Mouse (Mus musculus) neutrophil, adult 5-6 weeks (primary cell): Measurements from ENCODE around the gene Evi2b. TPM values are rescaled to one million over a fixed set of nuclear protein-coding genes. Genes with fewer than 3 reads are reported as not detected.
A peak's percentile ranks its signal among the peaks of the same experiment; 100 is the strongest.

ENCODE experiments used
- ATAC-seq: fragments of 151-379, 151-347 bp; 2 replicates; pipeline ENCODE4 v1.8.0; 2017; ENCODE audit warnings: mild to moderate bottlenecking, moderate TSS enrichment; ENCODE audit not compliant: insufficient number of reproducible peaks, poor library complexity, low FRiP score, severe bottlenecking; ENCODE audit errors: extremely low read depth
- total RNA-seq: library from RNA; stranded (forward); fragments of 200-1000 nt; gene quantifications from 2 replicates; pipeline ENCODE4 v1.2.3, GENCODE M21; 2017

Gene Evi2b
- total RNA-seq, 1 experiment from 2014 or later: 276 TPM

DNA sequence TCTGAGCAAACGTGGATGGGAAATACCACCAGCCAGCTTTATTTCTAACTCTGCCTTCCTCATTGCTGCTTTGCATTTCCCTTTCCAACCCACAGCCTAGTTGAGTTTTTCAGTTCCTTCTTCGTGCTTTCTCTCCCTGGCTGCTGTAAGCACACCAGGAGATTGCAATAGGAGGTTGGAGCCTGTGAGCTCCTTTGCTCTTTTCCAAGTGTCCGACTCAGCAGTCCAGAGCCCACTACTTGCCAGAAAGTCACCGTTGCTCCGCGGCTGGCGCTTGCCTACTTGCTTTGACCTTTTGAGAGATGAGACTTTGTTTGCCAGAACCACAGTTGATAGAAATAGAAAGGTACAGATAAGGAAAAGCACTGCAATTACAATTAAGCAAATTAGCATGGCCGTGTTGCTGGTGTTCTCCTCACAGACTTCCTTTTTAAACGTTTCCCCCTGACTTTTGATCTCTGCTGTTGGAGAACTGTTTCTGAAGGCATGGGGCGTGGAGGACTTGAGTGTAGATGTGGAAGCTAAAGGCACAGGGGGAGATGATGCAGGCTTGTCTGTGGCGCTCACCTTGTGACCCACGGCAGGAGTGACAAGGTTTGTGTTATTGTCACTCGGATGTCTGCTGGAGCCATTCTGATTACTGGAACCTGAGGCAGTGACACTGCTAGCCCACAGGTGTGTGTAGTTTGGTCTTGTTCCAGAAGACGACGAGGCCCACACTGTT, 3.6 kb upstream of the Evi2b start:
- ATAC-seq: no peak; the same call in 1 of the 2 replicates

- ATAC-seq: no peak
These were observed 3.0 kb upstream of the Evi2b start for GRCm38 (mm10) chr11:79526549-79526948.

GRCm38 (mm10) chr11:79524310-79524575, 681 bp upstream of the Evi2b start:
- no peak for ATAC-seq

GRCm38 (mm10) chr11:79522944-79523343, 618 bp downstream of the Evi2b start:
- no peak for ATAC-seq

GRCm38 (mm10) chr11:79521930-79522329, 1.6 kb downstream of the Evi2b start:
- ATAC-seq: no peak

GRCm38 (mm10) chr11:79520772-79521171, 2.8 kb downstream of the Evi2b start:
- ATAC-seq: no peak

GRCm38 (mm10) chr11:79519878-79520291, 3.7 kb downstream of the Evi2b start:
- ATAC-seq: peak; percentile 93

- no peak for ATAC-seq
These were observed 4.3 kb downstream of the Evi2b start for GRCm38 (mm10) chr11:79519299-79519698.

DNA sequence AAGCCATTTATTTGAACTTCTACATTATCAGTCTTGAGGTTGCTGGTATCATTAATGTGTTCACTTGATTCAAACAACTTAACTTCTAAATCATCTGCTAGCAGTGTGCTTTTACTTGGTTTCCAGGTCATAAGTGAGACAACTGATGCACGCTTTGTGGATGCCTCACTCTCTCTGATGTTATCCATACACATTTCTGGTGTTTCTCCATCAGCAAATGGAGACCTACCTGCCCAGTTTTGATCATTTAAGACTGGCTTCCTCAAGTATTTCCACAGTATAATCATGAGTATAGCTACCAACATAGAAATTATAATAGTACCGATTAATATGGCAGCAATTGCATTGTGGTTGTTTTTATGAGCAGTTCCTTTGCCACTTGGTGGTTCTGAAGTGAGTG, 7.8 kb downstream of the Evi2b start:
- no peak for ATAC-seq

DNA sequence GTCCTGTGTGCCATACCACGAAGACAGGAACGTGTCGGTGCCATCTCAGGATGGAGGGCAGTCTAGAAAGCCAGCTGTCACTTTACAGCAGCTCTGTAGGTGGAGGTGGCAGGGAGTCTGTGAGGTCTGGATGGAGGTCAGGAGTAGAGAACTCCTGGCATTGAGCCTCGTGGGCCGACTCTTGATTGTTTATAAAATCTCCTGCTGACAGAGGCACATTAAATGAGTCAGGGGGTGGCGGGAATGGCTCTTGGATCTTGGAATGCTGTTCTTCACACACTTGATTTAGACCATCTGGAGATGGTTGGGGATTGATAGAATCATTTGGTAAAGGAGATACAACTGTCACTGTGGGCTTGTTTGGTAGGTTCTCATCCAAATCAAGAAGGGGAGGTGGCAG, 8.2 kb downstream of the Evi2b start:
- no peak for ATAC-seq

DNA sequence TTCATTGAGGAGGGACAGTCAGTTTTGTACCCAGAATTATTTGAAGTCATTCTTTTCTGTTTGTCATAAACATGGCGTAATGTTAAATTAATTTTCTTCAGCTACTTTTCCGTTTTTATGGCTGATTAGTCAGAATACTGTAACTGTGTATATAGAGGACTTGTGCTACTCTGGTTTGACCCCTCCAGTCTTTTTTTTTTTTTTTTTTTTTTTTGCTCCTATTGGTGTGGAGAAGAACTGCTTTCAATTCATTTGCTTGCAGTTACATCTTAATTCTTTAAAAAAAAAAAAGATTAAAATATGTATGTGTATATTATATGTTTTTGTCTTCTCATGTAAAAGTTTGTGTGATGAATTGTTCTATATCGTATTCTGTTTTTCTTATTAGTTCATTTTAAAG, 11.6 kb downstream of the Evi2b start:
- no peak for ATAC-seq

GRCm38 (mm10) chr11:79504506-79504905, 19.1 kb downstream of the Evi2b start:
- ATAC-seq: no peak

DNA sequence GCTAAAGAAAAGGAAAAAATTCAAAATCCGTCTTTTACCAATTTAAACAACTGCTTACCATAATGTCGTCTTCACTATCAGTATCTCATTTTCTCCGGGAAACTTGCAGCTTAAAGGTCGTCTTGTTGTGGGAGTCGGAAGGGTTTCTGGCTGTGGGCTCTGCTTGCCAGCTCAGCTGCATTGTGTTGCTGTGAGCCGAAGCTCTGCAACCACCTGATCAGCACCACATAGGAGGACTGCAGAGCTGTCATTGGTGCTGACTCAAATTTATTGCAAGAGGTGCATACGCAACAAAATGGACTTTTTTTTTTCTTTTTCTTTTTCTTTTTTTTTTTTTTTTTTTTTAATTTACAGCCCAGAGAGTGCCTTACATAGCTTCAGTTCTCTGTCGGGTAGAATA, 19.7 kb downstream of the Evi2b start, which contains the start of gene Omg:
TSS of gene Omg (minus strand) at position 240 of the 400 bp plus-strand sequence.
- no peak for ATAC-seq

DNA sequence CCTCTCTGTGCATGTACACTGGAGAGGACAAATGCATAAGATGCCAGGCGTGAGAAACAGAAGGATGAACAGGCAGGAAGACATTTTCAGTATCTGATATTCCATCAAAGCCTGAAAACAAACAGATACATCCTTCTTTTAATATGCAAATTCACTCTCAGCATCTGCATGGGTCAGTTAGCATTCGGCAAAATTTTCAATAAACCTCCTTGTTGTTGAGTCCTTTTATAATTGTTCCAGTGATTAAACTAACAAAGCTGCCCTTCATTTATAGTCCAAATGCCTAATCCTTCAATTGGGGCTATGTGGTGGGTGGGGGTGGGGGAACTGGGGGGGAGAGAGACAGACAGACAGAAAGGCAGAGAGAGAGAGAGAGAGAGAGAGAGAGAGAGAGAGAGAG, 20.6 kb downstream of the Evi2b start:
- no peak for ATAC-seq

GRCm38 (mm10) chr11:79494976-79495800, 28.4 kb downstream of the Evi2b start:
- no peak for ATAC-seq

- no peak for ATAC-seq
These were observed 38.8 kb downstream of the Evi2b start for GRCm38 (mm10) chr11:79484721-79485120.

DNA sequence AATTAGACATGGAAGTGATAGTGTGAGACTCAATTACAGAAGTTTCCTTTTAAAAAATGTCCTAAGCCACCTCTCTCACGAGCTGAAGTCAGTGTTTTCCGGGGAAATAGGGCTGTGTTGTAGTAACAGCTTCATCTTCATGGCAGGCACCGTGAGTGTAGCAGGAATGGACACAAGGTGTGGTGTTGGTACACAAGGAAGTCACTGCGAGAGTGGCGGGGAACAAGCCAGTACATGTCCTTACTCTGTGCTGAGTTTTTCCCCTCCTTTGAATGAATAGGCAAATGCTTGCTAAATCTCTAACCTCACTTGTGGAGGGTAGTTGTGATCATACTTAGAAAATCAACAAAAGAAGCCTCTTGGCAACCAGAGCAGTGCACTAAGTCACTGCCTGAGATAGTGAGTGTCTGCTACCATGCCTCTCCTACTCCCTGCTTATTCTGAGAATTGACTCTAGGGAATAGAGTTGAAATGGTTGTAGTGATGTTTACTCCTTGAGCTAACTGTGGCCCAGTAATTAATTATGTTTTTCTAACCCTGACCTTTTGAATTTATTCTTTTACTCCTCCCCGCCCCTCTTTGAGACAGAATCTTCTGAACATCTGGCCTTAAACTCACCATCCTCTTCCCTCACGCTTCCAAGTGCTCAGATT, 39.6 kb downstream of the Evi2b start:
- ATAC-seq: no peak

DNA sequence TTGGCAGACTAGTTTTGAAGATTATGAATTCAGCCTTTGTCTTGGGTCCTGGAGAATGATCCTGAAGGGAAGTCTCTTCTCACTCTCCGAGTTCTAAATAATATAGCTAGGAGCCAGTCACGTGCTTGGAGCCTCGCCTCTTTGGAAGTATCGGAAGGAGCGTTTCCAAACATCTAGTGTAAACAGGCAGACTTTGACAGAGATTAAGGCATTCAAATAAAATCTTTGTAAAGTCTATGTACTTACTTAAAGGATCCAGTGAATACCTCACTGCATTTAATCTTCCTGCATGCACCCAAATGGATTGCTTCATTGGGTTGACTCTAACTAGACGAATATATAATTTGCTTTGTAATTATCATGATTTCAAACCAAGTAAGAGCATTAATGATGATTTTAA, 40.2 kb downstream of the Evi2b start:
- no peak for ATAC-seq

- no peak for ATAC-seq
These were observed 55.5 kb downstream of the Evi2b start for GRCm38 (mm10) chr11:79468097-79468496.
